Mouse (Mus musculus): ENCODE results near the gene Clip1. TPM values are rescaled to one million over a fixed set of nuclear protein-coding genes. Genes with fewer than 3 reads are reported as not detected.

Clip1 gene
- polyA plus RNA-seq, 1 experiment from 2014 or later = 41.4 TPM

- Histone ChIP-seq H3K9me3 (no peaks in the 10 kb centered on the region), H3K4me2 (no peak overlapping the region), H3K4me1 (peaks cover 11% of the 10 kb centered on the region), H3K27me3 (replicated peaks) (no peaks in the 10 kb centered on the region), H3K27ac (peak overlapping the region; percentile 44; the same call in 1 of the 2 replicates), H3K9ac (no peak overlapping the region), H3K36me3 (no peaks in the 10 kb centered on the region), H3K4me3 (replicated peaks) (no peak overlapping the region)
- no peak for ATAC-seq (ENCODE audit: insufficient read depth, low FRiP score, low read depth)
- 69% methylated on average over 9 of the region's 9 CpGs for WGBS
Observed at GRCm38 (mm10) chr5:123669991-123670799, 14.2 kb downstream of the Clip1 start.

- Histone ChIP-seq H3K27me3 (replicated peaks) (no peaks in the 10 kb centered on the region), H3K36me3 (no peaks in the 10 kb centered on the region), H3K27ac (no peak overlapping the region), H3K4me3 (replicated peaks) (no peak overlapping the region), H3K9me3 (no peaks in the 10 kb centered on the region), H3K9ac (no peak overlapping the region), H3K4me1 (peaks cover 15% of the 10 kb centered on the region), H3K4me2 (no peak overlapping the region)
- ATAC-seq (ENCODE audit: insufficient read depth, low FRiP score, low read depth) = no peak
- 74% methylated on average over 12 of the region's 12 CpGs for WGBS
Observed at GRCm38 (mm10) chr5:123667915-123668314, 16.5 kb downstream of the Clip1 start.

- H3K4me2 ChIP-seq = no peak overlapping the region
- peaks cover 13% of the 10 kb centered on the region for H3K4me1 ChIP-seq
- H3K27me3 ChIP-seq (replicated peaks) = no peaks in the 10 kb centered on the region
- no peaks in the 10 kb centered on the region for H3K36me3 ChIP-seq
- WGBS = 77% methylated on average over 7 of the region's 7 CpGs
- no peak overlapping the region for H3K4me3 ChIP-seq (replicated peaks)
- H3K27ac ChIP-seq = no peak overlapping the region
- no peaks in the 10 kb centered on the region for H3K9me3 ChIP-seq
- H3K9ac ChIP-seq = no peak overlapping the region
- no peak for ATAC-seq (ENCODE audit: insufficient read depth, low FRiP score, low read depth)
Observed at GRCm38 (mm10) chr5:123665956-123666355, 18.5 kb downstream of the Clip1 start.

GRCm38 (mm10) chr5:123664329-123664728, 20.1 kb downstream of the Clip1 start:
- H3K4me3 ChIP-seq (replicated peaks) = no peak overlapping the region
- 62% methylated on average over 7 of the region's 7 CpGs for WGBS

GRCm38 (mm10) chr5:123662059-123662458, 22.4 kb downstream of the Clip1 start:
- no peaks in the 10 kb centered on the region for H3K27me3 ChIP-seq (replicated peaks)
- H3K36me3 ChIP-seq = no peaks in the 10 kb centered on the region
- no peak; the same call in 1 of the 2 replicates for ATAC-seq (ENCODE audit: insufficient read depth, low FRiP score, low read depth)
- H3K4me2 ChIP-seq = 0 out of 2 replicates have a peak overlapping the region, but pooled peaks have one; percentile 3
- H3K4me1 ChIP-seq = peaks cover 4% of the 10 kb centered on the region; the same call in 1 of the 2 replicates
- H3K9ac ChIP-seq = no peak overlapping the region
- H3K27ac ChIP-seq = peak overlapping the region; percentile 75
- 22% methylated on average over 9 of the region's 9 CpGs for WGBS
- H3K4me3 ChIP-seq (replicated peaks) = no peak overlapping the region
- no peaks in the 10 kb centered on the region for H3K9me3 ChIP-seq

More at GRCm38 (mm10) chr5:123664329-123664728, 20.1 kb downstream of the Clip1 start:
- ATAC-seq (ENCODE audit: insufficient read depth, low FRiP score, low read depth) = no peak
- no peak overlapping the region for H3K4me2 ChIP-seq
- H3K4me1 ChIP-seq = peaks cover 8% of the 10 kb centered on the region; the same call in 1 of the 2 replicates
- no peaks in the 10 kb centered on the region for H3K27me3 ChIP-seq (replicated peaks)
- H3K36me3 ChIP-seq = no peaks in the 10 kb centered on the region
- H3K27ac ChIP-seq = no peak overlapping the region
- H3K9me3 ChIP-seq = no peaks in the 10 kb centered on the region
- H3K9ac ChIP-seq = no peak overlapping the region

GRCm38 (mm10) chr5:123661602-123662001, 22.8 kb downstream of the Clip1 start:
- WGBS = 55% methylated on average over 3 of the region's 3 CpGs
- Histone ChIP-seq H3K27ac (peak overlapping the region; percentile 75), H3K4me3 (replicated peaks) (no peak overlapping the region), H3K4me2 (no peak overlapping the region), H3K36me3 (no peaks in the 10 kb centered on the region), H3K9ac (no peak overlapping the region), H3K4me1 (peaks cover 4% of the 10 kb centered on the region; the same call in 1 of the 2 replicates), H3K27me3 (replicated peaks) (no peaks in the 10 kb centered on the region), H3K9me3 (no peaks in the 10 kb centered on the region)
- ATAC-seq (ENCODE audit: insufficient read depth, low FRiP score, low read depth) = no peak

GRCm38 (mm10) chr5:123657651-123658050, 26.8 kb downstream of the Clip1 start:
- no peak for ATAC-seq (ENCODE audit: insufficient read depth, low FRiP score, low read depth)
- Histone ChIP-seq H3K4me2 (no peak overlapping the region), H3K4me3 (replicated peaks) (no peak overlapping the region), H3K9me3 (no peaks in the 10 kb centered on the region), H3K27me3 (replicated peaks) (no peaks in the 10 kb centered on the region), H3K4me1 (no peaks in the 10 kb centered on the region), H3K27ac (no peak overlapping the region), H3K36me3 (peaks cover 9% of the 10 kb centered on the region; the same call in 1 of the 2 replicates), H3K9ac (no peak overlapping the region)
- WGBS = 45% methylated on average over 7 of the region's 7 CpGs

- Histone ChIP-seq H3K4me2 (no peak overlapping the region), H3K4me1 (no peaks in the 10 kb centered on the region), H3K27ac (no peak overlapping the region), H3K27me3 (replicated peaks) (no peaks in the 10 kb centered on the region), H3K9me3 (no peaks in the 10 kb centered on the region), H3K36me3 (peaks cover 14% of the 10 kb centered on the region; the same call in 1 of the 2 replicates), H3K9ac (no peak overlapping the region), H3K4me3 (replicated peaks) (no peak overlapping the region)
- WGBS = 51% methylated on average over 5 of the region's 5 CpGs
- no peak for ATAC-seq (ENCODE audit: insufficient read depth, low FRiP score, low read depth)
Observed at GRCm38 (mm10) chr5:123654937-123655336, 29.5 kb downstream of the Clip1 start.

- no peaks in the 10 kb centered on the region for H3K4me1 ChIP-seq
- peaks cover 14% of the 10 kb centered on the region; the same call in 1 of the 2 replicates for H3K36me3 ChIP-seq
- 85% methylated on average over 11 of the region's 11 CpGs for WGBS
- H3K27ac ChIP-seq = no peak overlapping the region
- H3K9me3 ChIP-seq = no peaks in the 10 kb centered on the region
- no peak for ATAC-seq (ENCODE audit: insufficient read depth, low FRiP score, low read depth)
- H3K9ac ChIP-seq = no peak overlapping the region
- H3K27me3 ChIP-seq (replicated peaks) = no peaks in the 10 kb centered on the region
- no peak overlapping the region for H3K4me2 ChIP-seq
- no peak overlapping the region for H3K4me3 ChIP-seq (replicated peaks)
Observed at GRCm38 (mm10) chr5:123653287-123653801, 31.1 kb downstream of the Clip1 start.

GRCm38 (mm10) chr5:123650825-123651224, 33.6 kb downstream of the Clip1 start:
- Histone ChIP-seq H3K4me3 (replicated peaks) (no peak overlapping the region), H3K9ac (no peak overlapping the region), H3K27ac (no peak overlapping the region), H3K9me3 (no peaks in the 10 kb centered on the region), H3K27me3 (replicated peaks) (no peaks in the 10 kb centered on the region), H3K4me1 (no peaks in the 10 kb centered on the region), H3K36me3 (peaks cover 25% of the 10 kb centered on the region; the same call in 1 of the 2 replicates), H3K4me2 (no peak overlapping the region)
- ATAC-seq (ENCODE audit: insufficient read depth, low FRiP score, low read depth) = no peak
- WGBS = 61% methylated on average over 2 of the region's 2 CpGs

GRCm38 (mm10) chr5:123642401-123642800, 42.0 kb downstream of the Clip1 start:
- WGBS = 94% methylated on average over 17 of the region's 17 CpGs
- Histone ChIP-seq H3K36me3 (peaks cover 29% of the 10 kb centered on the region), H3K4me1 (no peaks in the 10 kb centered on the region), H3K4me2 (no peak overlapping the region), H3K27me3 (replicated peaks) (no peaks in the 10 kb centered on the region), H3K4me3 (replicated peaks) (no peak overlapping the region), H3K27ac (no peak overlapping the region), H3K9ac (no peak overlapping the region), H3K9me3 (no peaks in the 10 kb centered on the region)
- no peak for ATAC-seq (ENCODE audit: insufficient read depth, low FRiP score, low read depth)

- Histone ChIP-seq H3K9me3 (no peaks in the 10 kb centered on the region), H3K4me3 (replicated peaks) (no peak overlapping the region), H3K27ac (no peak overlapping the region), H3K9ac (no peak overlapping the region), H3K4me2 (no peak overlapping the region), H3K4me1 (no peaks in the 10 kb centered on the region), H3K36me3 (peaks cover 25% of the 10 kb centered on the region), H3K27me3 (replicated peaks) (no peaks in the 10 kb centered on the region)
- WGBS = 78% methylated on average over 7 of the region's 7 CpGs
- no peak for ATAC-seq (ENCODE audit: insufficient read depth, low FRiP score, low read depth)
Observed at GRCm38 (mm10) chr5:123641259-123641900, 43.0 kb downstream of the Clip1 start.

All from stomach, embryonic 15.5 days (tissue).